In the genomic region with DNA sequence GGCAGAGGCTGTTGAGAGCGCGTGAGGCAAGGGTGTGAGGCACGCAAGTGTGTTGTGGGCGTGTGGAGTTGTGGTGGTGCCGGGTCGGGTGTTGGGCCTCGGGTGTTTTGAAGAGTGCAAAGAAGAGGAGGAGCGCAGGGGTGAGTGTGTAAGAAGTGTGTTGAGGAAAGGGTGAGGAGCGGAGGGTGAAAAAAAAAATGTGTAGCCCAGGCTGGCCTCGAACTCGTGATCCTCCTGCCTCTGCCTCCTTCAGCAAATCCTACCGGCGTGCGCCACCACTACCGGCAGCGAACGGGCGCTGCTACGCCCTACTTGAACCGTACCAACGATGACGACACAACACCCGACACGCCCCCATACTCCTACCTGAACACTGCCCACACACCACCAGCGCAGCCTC, we compare ENCODE assay signal across 8 mouse cellular contexts.
DNase-seq lines count a peak whose midpoint lies in the region; ATAC-seq lines count a peak whose summit lies in the region.
"Not testable (repeated sequence)": the region's sequence is repeated elsewhere in the genome, so short reads cannot be mapped to it uniquely, and the experiment has no call there.

No protein-coding gene starts in this region.

- not testable (repeated sequence) for H3K27ac ChIP-seq in embryonic facial prominence, embryonic 12.5 days; intestine, embryonic 14.5 days (ENCODE audit: low read depth); neural tube, embryonic 15.5 days (replicated peaks)

- 6% methylated on average over 13 of the region's 25 CpGs for WGBS in embryonic facial prominence, embryonic 12.5 days
- 6% methylated on average over 7 of the region's 25 CpGs for WGBS in intestine, embryonic 14.5 days
- WGBS in neural tube, embryonic 15.5 days, result 10% methylated on average over 14 of the region's 25 CpGs

- peak overlapping the region; percentile 30 for H3K4me3 ChIP-seq in embryonic facial prominence, embryonic 12.5 days
- peak overlapping the region; percentile 23; the same call in 1 of the 2 replicates for H3K4me3 ChIP-seq in intestine, embryonic 14.5 days (ENCODE audit: low read depth, low read length)
- peak overlapping the region; percentile 22; the same call in 1 of the 2 replicates for H3K4me3 ChIP-seq in neural tube, embryonic 15.5 days (replicated peaks)

- H3K4me1 ChIP-seq in embryonic facial prominence, embryonic 12.5 days; intestine, embryonic 14.5 days (replicated peaks; ENCODE audit: control insufficient read depth, insufficient read depth, low read length); neural tube, embryonic 15.5 days: not testable (repeated sequence)

- not testable (repeated sequence) for ATAC-seq in embryonic facial prominence, embryonic 12.5 days (ENCODE audit: insufficient number of reproducible peaks, insufficient read depth, low FRiP score, low TSS enrichment); intestine, embryonic 14.5 days (replicated peaks; ENCODE audit: low FRiP score, low TSS enrichment, low read depth); neural tube, embryonic 15.5 days (ENCODE audit: low FRiP score)

- not testable (repeated sequence) for H3K9ac ChIP-seq in embryonic facial prominence, embryonic 12.5 days; intestine, embryonic 14.5 days (ENCODE audit: low read length); neural tube, embryonic 15.5 days (replicated peaks)

- not testable (repeated sequence) for H3K36me3 ChIP-seq in embryonic facial prominence, embryonic 12.5 days; intestine, embryonic 14.5 days (ENCODE audit: control insufficient read depth, insufficient read depth, low read length); neural tube, embryonic 15.5 days

- not testable (repeated sequence) for H3K9me3 ChIP-seq in embryonic facial prominence, embryonic 12.5 days; intestine, embryonic 14.5 days (ENCODE audit: control insufficient read depth, low read length); neural tube, embryonic 15.5 days (replicated peaks)

- peak; percentile 88 for DNase-seq in T-cell, adult 2 months (ENCODE audit: low spot score)
- DNase-seq in heart, adult 11 months, result peak; percentile 99
- DNase-seq in intestine, embryonic 14.5 days (ENCODE audit: low spot score), result not testable (repeated sequence)
- DNase-seq in layer of hippocampus, postnatal 14 days (ENCODE audit: low spot score in 2 of 2), result peak; percentile 93 to 97
- peak; percentile 88 to 90 for DNase-seq in lung, adult 18-20 months
- DNase-seq in thymus, adult 18-20 months, result peak; percentile 85 to 92

- H3K4me2 ChIP-seq in embryonic facial prominence, embryonic 12.5 days (replicated peaks), result peak overlapping the region; percentile 45
- peak overlapping the region; percentile 45 for H3K4me2 ChIP-seq in intestine, embryonic 14.5 days (ENCODE audit: low read length)
- H3K4me2 ChIP-seq in neural tube, embryonic 15.5 days, result peak overlapping the region; percentile 39

- not testable (repeated sequence) for H3K27me3 ChIP-seq in embryonic facial prominence, embryonic 12.5 days; intestine, embryonic 14.5 days (replicated peaks; ENCODE audit: control insufficient read depth, insufficient read depth, low read length); neural tube, embryonic 15.5 days (replicated peaks)
